Mouse (Mus musculus): Measurements from ENCODE around the gene Pirb. TPM values are rescaled to one million over a fixed set of nuclear protein-coding genes. Genes with fewer than 3 reads are reported as not detected.
"Not testable (repeated sequence)": the region's sequence is repeated elsewhere in the genome, so short reads cannot be mapped to it uniquely, and the experiment has no call there.

Pirb gene
- 1.0 and 1.1 TPM in 2 replicates for polyA plus RNA-seq (2015; fragmentation: Nextera tagmentation; extraction: Ambion mirVana)

DNA sequence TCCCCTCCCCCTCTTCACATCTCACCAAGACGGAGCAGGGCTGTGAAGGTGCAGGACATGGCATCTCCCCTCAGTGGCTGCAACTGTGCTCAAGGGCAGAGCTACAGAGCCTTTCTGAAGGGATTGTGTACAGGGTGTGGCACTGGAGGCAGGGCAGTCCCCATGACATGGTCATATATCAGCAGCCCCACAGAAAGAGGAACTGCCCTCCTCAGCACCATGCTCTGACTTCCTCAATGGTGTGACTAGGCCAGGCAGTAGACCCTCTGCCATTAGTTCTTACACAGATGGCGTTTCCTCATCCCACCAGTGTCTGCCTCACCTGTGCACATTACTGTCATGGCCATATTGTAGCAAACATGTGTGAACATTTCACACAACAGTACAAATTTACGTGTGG is at the start of gene Pirb:
Gene Pirb, minus strand, starts transcription at position 124 of the 400 bp plus-strand sequence.
- not testable (repeated sequence) for H3K4me1 ChIP-seq (replicated peaks); ATAC-seq
- WGBS = 30% methylated on average over 1 of the region's 3 CpGs

DNA sequence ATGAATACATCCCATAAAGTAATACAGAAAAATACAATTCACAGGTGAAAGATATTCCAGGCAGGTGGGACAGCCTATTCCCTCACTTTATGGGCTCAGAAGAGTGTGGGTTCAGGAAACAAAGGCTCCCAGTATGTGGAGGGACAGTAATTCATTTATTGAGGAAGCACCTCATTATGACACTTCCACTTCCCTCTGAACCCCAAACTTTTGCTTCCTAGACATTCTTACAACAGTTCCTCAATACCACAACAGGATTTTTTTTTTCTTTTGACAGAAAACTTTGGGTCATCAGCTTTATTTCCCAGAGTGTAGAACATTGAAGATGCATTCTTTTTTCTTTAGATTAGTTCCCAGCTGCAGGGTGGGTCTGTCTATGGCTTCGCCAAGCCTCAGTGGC is 12.5 kb upstream of the Pirb start:
- H3K9me3 ChIP-seq; H3K27ac ChIP-seq; H3K27me3 ChIP-seq (replicated peaks); H3K4me1 ChIP-seq (replicated peaks); H3K36me3 ChIP-seq; H3K9ac ChIP-seq; H3K4me3 ChIP-seq (replicated peaks); ATAC-seq; H3K4me2 ChIP-seq (replicated peaks): not testable (repeated sequence)
- no CpG with 5 or more reads among the region's 1 CpGs for WGBS

More for the DNA sequence above, at the start of gene Pirb:
- not testable (repeated sequence) for H3K9me3 ChIP-seq; H3K4me3 ChIP-seq (replicated peaks); H3K27me3 ChIP-seq (replicated peaks); H3K4me2 ChIP-seq (replicated peaks); H3K9ac ChIP-seq; H3K27ac ChIP-seq; H3K36me3 ChIP-seq

GRCm38 (mm10) chr7:3725459-3725858 is 5.3 kb upstream of the Pirb start:
- H3K27me3 ChIP-seq (replicated peaks); H3K4me3 ChIP-seq (replicated peaks); H3K9ac ChIP-seq; H3K9me3 ChIP-seq; H3K27ac ChIP-seq; ATAC-seq; H3K4me2 ChIP-seq (replicated peaks); H3K4me1 ChIP-seq (replicated peaks); H3K36me3 ChIP-seq: not testable (repeated sequence)

GRCm38 (mm10) chr7:3715249-3715648 is 4.9 kb downstream of the Pirb start:
- no peak overlapping the region for H3K4me2 ChIP-seq (replicated peaks)
- H3K4me1 ChIP-seq (replicated peaks) = no peaks in the 10 kb centered on the region
- no peak for ATAC-seq
- no peaks in the 10 kb centered on the region for H3K9me3 ChIP-seq
- 38% methylated on average over 1 of the region's 1 CpGs for WGBS
- no peak overlapping the region for H3K4me3 ChIP-seq (replicated peaks)
- no peak overlapping the region for H3K9ac ChIP-seq
- H3K27me3 ChIP-seq (replicated peaks) = no peaks in the 10 kb centered on the region
- no peak overlapping the region for H3K27ac ChIP-seq
- no peaks in the 10 kb centered on the region for H3K36me3 ChIP-seq

DNA sequence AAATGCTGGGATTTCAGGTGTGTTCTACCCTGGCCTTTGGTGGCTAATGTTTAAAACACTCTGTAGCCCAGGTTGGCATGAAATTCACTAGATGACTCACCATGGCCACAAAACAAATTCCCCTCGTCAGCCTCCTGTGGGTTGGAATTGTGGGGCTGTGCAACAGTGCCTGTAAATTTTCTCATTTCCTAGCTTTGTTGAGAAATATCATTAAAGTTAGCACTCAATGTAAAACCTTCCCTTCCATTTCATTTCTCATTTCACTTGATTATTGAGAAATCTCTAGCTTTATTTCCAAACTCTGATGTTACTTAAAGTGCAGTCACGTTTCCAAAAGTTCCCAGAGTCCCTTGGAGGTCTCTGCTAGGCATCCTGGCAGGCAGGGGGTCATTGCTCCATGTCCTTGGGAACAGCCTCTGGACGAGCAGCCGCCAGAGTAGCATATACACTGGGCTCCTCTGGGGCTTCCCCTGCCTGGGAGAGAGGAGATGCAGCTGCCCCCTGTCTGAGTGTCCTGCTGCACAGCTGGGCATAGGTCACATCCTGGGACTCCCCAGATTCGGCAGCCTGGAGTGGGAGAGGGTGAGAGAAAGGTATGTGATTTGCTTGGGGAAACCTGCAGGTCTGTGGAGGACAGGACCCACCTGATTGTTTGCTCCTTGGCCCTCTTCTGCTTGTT is 7.8 kb downstream of the Pirb start:
- Histone ChIP-seq H3K36me3 (no peaks in the 10 kb centered on the region), H3K27me3 (replicated peaks) (no peaks in the 10 kb centered on the region), H3K9me3 (no peaks in the 10 kb centered on the region), H3K4me3 (replicated peaks) (no peak overlapping the region), H3K4me2 (replicated peaks) (no peak overlapping the region), H3K4me1 (replicated peaks) (no peaks in the 10 kb centered on the region), H3K27ac (no peak overlapping the region), H3K9ac (no peak overlapping the region)
- 23% methylated on average over 5 of the region's 5 CpGs for WGBS
- no peak for ATAC-seq

DNA sequence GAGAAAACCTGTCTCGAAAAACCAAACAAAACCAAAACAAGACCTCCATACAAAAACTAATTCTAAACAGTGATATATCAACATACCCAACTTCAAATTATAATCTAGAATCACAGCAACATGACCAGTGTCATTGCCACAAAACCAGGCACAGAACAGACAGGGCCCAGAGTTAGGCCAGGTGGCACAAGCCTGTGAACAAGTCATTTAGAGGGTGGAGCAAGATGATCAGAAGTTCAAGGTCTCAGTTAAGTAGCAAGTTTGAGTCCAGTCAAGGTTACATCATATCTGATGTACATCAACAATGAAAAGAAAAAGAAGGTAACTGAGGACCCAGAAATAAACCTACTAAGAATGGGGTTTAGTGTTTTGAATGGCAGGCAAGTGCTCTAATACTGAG is 11.2 kb downstream of the Pirb start:
- H3K4me2 ChIP-seq (replicated peaks) = no peak overlapping the region
- H3K27me3 ChIP-seq (replicated peaks) = no peaks in the 10 kb centered on the region
- 58% methylated on average over 1 of the region's 1 CpGs for WGBS
- ATAC-seq = no peak
- H3K4me3 ChIP-seq (replicated peaks) = no peak overlapping the region
- H3K36me3 ChIP-seq = peaks cover 10% of the 10 kb centered on the region
- H3K4me1 ChIP-seq (replicated peaks) = peaks cover 9% of the 10 kb centered on the region
- no peak overlapping the region for H3K9ac ChIP-seq
- H3K9me3 ChIP-seq = no peaks in the 10 kb centered on the region
- no peak overlapping the region for H3K27ac ChIP-seq

GRCm38 (mm10) chr7:3708447-3708980 is 11.7 kb downstream of the Pirb start:
- ATAC-seq; H3K4me3 ChIP-seq (replicated peaks); H3K4me2 ChIP-seq (replicated peaks); H3K36me3 ChIP-seq; H3K27me3 ChIP-seq (replicated peaks); H3K4me1 ChIP-seq (replicated peaks); H3K9ac ChIP-seq; H3K9me3 ChIP-seq; H3K27ac ChIP-seq: not testable (repeated sequence)
- WGBS = 41% methylated on average over 5 of the region's 5 CpGs

- no peak overlapping the region for H3K4me2 ChIP-seq (replicated peaks)
- no peaks in the 10 kb centered on the region for H3K27me3 ChIP-seq (replicated peaks)
- H3K4me1 ChIP-seq (replicated peaks) = peaks cover 9% of the 10 kb centered on the region
- no peaks in the 10 kb centered on the region for H3K9me3 ChIP-seq
- no peak overlapping the region for H3K4me3 ChIP-seq (replicated peaks)
- no peak overlapping the region for H3K9ac ChIP-seq
- ATAC-seq = no peak
- H3K36me3 ChIP-seq = peaks cover 10% of the 10 kb centered on the region
- 35% methylated on average over 7 of the region's 7 CpGs for WGBS
- no peak overlapping the region for H3K27ac ChIP-seq
Measured at GRCm38 (mm10) chr7:3707568-3708413, 12.4 kb downstream of the Pirb start.

GRCm38 (mm10) chr7:3707027-3707426 is 13.2 kb downstream of the Pirb start:
- Histone ChIP-seq H3K27ac (no peak overlapping the region), H3K9me3 (no peaks in the 10 kb centered on the region), H3K4me3 (replicated peaks) (no peak overlapping the region), H3K4me1 (replicated peaks) (peaks cover 9% of the 10 kb centered on the region), H3K9ac (no peak overlapping the region), H3K4me2 (replicated peaks) (peak overlapping the region; percentile 52; the same call in 1 of the 2 replicates), H3K36me3 (peaks cover 10% of the 10 kb centered on the region), H3K27me3 (replicated peaks) (no peaks in the 10 kb centered on the region)
- WGBS = 60% methylated on average over 4 of the region's 4 CpGs
- no peak for ATAC-seq

DNA sequence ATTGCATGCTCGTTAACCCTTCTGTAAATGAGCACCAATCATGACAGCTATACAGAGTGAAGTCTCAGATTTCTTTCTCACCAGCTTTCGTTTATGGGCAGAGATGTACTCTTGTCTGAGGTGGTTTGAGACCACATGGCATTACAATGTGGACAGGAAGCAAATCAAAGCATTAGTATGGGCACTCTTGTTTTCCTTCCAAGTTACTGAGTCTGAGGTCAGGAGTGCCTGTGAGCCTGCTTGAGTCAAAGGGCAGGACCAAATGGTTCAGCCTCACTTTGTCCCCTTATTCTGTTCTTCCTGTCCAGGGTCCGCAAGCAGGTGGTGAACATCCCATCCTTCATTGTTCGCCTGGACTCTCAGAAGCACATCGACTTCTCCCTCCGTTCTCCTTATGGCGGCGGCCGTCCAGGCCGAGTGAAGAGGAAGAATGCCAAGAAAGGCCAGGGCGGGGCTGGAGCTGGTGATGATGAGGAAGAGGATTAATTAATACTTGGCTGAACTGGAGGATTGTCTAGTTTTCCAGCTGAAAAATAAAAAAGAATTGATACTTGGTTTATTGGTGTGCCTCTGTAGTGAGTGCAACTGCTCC is 13.8 kb downstream of the Pirb start:
- H3K36me3 ChIP-seq = peaks cover 11% of the 10 kb centered on the region
- peak overlapping the region; percentile 52 for H3K4me2 ChIP-seq (replicated peaks)
- peak overlapping the region; percentile 69 for H3K4me3 ChIP-seq (replicated peaks)
- H3K27ac ChIP-seq = no peak overlapping the region
- peaks cover 9% of the 10 kb centered on the region for H3K4me1 ChIP-seq (replicated peaks)
- no peaks in the 10 kb centered on the region for H3K9me3 ChIP-seq
- H3K9ac ChIP-seq = no peak overlapping the region; the same call in 1 of the 2 replicates
- 47% methylated on average over 11 of the region's 11 CpGs for WGBS
- ATAC-seq = no peak
- H3K27me3 ChIP-seq (replicated peaks) = no peaks in the 10 kb centered on the region

DNA sequence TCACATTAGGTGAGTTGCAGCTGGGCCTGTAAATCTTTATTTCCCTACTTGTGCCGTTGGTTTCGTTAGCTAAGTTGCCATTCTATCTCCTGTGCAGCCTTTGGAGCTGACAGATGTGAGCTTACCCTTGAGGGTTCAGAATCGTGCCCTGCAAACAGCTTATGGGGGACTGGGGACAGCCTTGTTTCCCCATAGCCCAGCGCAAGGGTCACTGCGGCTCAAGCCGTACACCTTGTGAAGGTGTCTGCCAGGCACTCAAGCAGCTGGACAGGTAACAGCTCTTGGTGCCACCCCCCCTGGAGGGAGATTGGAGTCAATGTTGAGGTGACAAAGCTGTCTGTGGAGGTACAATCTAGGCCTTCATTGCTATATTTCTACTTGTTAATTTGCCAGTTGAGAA is 14.3 kb downstream of the Pirb start:
- H3K27me3 ChIP-seq (replicated peaks) = no peaks in the 10 kb centered on the region
- 19% methylated on average over 6 of the region's 6 CpGs for WGBS
- H3K4me1 ChIP-seq (replicated peaks) = peaks cover 9% of the 10 kb centered on the region
- peak overlapping the region; percentile 72 for H3K9ac ChIP-seq
- peak overlapping the region; percentile 69 for H3K4me3 ChIP-seq (replicated peaks)
- ATAC-seq = no peak
- no peaks in the 10 kb centered on the region for H3K9me3 ChIP-seq
- peaks cover 13% of the 10 kb centered on the region for H3K36me3 ChIP-seq
- no peak overlapping the region for H3K27ac ChIP-seq
- H3K4me2 ChIP-seq (replicated peaks) = peak overlapping the region; percentile 52

DNA sequence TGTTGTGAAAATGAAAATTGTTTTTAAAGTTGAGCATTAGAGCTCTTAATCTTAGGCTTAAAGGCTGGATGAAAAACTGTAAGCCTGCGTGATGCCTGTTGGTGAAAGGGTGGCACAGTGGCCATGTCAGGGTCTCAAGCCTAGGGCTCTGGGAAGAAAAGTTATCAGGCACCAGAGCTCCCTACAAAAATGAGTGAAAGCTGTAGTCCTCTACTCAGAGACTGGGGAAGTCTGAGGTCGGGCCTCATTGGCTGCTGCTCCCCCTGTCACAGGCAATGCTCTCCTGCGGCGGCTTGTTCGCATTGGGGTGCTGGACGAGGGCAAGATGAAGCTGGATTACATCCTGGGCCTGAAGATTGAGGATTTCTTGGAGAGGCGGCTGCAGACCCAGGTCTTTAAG is 14.7 kb downstream of the Pirb start:
- peak overlapping the region; percentile 69 for H3K4me3 ChIP-seq (replicated peaks)
- H3K9me3 ChIP-seq; H3K27me3 ChIP-seq (replicated peaks); H3K27ac ChIP-seq; H3K4me1 ChIP-seq (replicated peaks); ATAC-seq: not testable (repeated sequence)
- peak overlapping the region; percentile 52 for H3K4me2 ChIP-seq (replicated peaks)
- H3K36me3 ChIP-seq = peaks cover 13% of the 10 kb centered on the region
- H3K9ac ChIP-seq = peak overlapping the region; percentile 72
- 6% methylated on average over 7 of the region's 7 CpGs for WGBS
